Comparison of ENCODE assay signal across 24 mouse cellular contexts in genomic region chr4:81453806-81454205, GRCm38 (mm10). TPM values are rescaled to one million over a fixed set of nuclear protein-coding genes. Genes with fewer than 3 reads are reported as not detected.
DNase-seq lines count a peak whose midpoint lies in the region; ATAC-seq and TF ChIP-seq lines count a peak whose summit lies in the region.
"Had no signal": no experiment of that assay in that cellular context is flagged by ENCODE, and none has a peak within 500 bp of the region (broad histone marks: within the 10 kb centered on the region; RNA-seq: fewer than 3 reads in every experiment).

No protein-coding gene starts in this region.

- WGBS in lung, embryonic 14.5 days: 44% methylated on average over 3 of the region's 3 CpGs

- TF ChIP-seq CTCF in lung, embryonic 14.5 days (IDR thresholded peaks at IDR 0.05; ENCODE audit: low read depth): no peak

- H3K36me3 ChIP-seq in lung, embryonic 14.5 days (ENCODE audit: insufficient read depth): no peaks in the 10 kb centered on the region
- H3K36me3 ChIP-seq: embryonic facial prominence, embryonic 10.5 days; embryonic facial prominence, embryonic 12.5 days; forebrain, embryonic 15.5 days; G1E had no signal

- ATAC-seq in lung, embryonic 14.5 days (ENCODE audit: insufficient read depth): no peak
- ATAC-seq: activated CD4-positive, CD25-positive, alpha-beta regulatory T cell, adult 4 months; CD4-positive, CD25-positive, alpha-beta regulatory T cell, adult 4 months; forebrain, embryonic 13.5 days; forebrain, embryonic 15.5 days; forebrain, postnatal 0 days; Patski had no signal

- no peaks in the 10 kb centered on the region for H3K27me3 ChIP-seq in lung, embryonic 14.5 days (ENCODE audit: insufficient read depth, low read length)
- H3K27me3 ChIP-seq: CH12.LX; embryonic facial prominence, embryonic 12.5 days; forebrain, embryonic 13.5 days; forebrain, embryonic 15.5 days; Patski had no signal

- no peaks in the 10 kb centered on the region for H3K9me3 ChIP-seq in lung, embryonic 14.5 days (ENCODE audit: low read depth, low read length)
- H3K9me3 ChIP-seq: embryonic facial prominence, embryonic 10.5 days; embryonic facial prominence, embryonic 12.5 days; forebrain, embryonic 13.5 days; forebrain, embryonic 15.5 days had no signal

- no peaks in the 10 kb centered on the region for H3K4me1 ChIP-seq in lung, embryonic 14.5 days (ENCODE audit: insufficient read depth)
- H3K4me1 ChIP-seq: forebrain, embryonic 13.5 days; forebrain, embryonic 15.5 days had no signal

- no peak overlapping the region for H3K9ac ChIP-seq in lung, embryonic 14.5 days
- H3K9ac ChIP-seq: embryonic facial prominence, embryonic 12.5 days; forebrain, embryonic 13.5 days; forebrain, embryonic 15.5 days; forebrain, postnatal 0 days had no signal

- H3K27ac ChIP-seq in lung, embryonic 14.5 days (ENCODE audit: low read depth): no peak overlapping the region
- H3K27ac ChIP-seq: embryonic facial prominence, embryonic 10.5 days; embryonic facial prominence, embryonic 12.5 days; forebrain, embryonic 13.5 days; forebrain, embryonic 15.5 days had no signal

- no peak overlapping the region for H3K4me3 ChIP-seq in lung, embryonic 14.5 days (ENCODE audit: low read depth, low read length)
- H3K4me3 ChIP-seq: embryonic facial prominence, embryonic 10.5 days; embryonic facial prominence, embryonic 12.5 days; forebrain, embryonic 13.5 days; forebrain, embryonic 15.5 days had no signal

- DNase-seq in adrenal gland, adult (ENCODE audit: inconsistent age in 2 of 2, low spot score in 1 of 2): peak; percentile 48 to 87
- no peak for DNase-seq in adrenal gland, postnatal 4 days (ENCODE audit: low spot score in 2 of 2)
- DNase-seq in adrenal gland, adult 8-10 months: peak; percentile 37
- DNase-seq in adrenal gland, adult 18-20 months (ENCODE audit: low spot score in 2 of 2): no peak
- DNase-seq in lung, embryonic 14.5 days: peak; percentile 27
- DNase-seq in lung, postnatal 10 days: no peak
- peak; percentile 48 for DNase-seq in adrenal gland, postnatal 10 days
- DNase-seq in urinary bladder, postnatal 14 days (ENCODE audit: low spot score): no peak
- DNase-seq: B cell, adult 2 months; cerebellum, adult 11-12 months; cerebellum, adult 2 months; cerebellum, adult 9-10 months; cerebellum, postnatal 10 days; cerebellum, postnatal 25 days; forebrain, postnatal 0 days had no signal

- H3K4me2 ChIP-seq in lung, embryonic 14.5 days: no peak overlapping the region
- H3K4me2 ChIP-seq: embryonic facial prominence, embryonic 12.5 days; forebrain, embryonic 13.5 days; forebrain, embryonic 15.5 days had no signal

RNA-seq across cellular contexts. Expression of gene Mpdz, which starts 11.2 kb away (rescaled TPM):
- total RNA-seq in adrenal gland, postnatal 4 days (2021): 100 to 1,000 TPM; 103 to 113 TPM
- 100 to 1,000 TPM; 111 to 177 (median 141) TPM for total RNA-seq in adrenal gland, adult 8-10 months (2022)
- 100 to 1,000 TPM in 1 of 2 experiments, 10 to 100 TPM in 1; 95.3 to 103 TPM for total RNA-seq in adrenal gland, adult 18-20 months (2021)
- 45.1 and 52.1 TPM in 2 replicates for polyA plus RNA-seq in lung, embryonic 14.5 days (2014; fragmentation: Nextera tagmentation; extraction: Ambion mirVana)
- 10 to 100 TPM; 57.2 to 88.0 TPM for total RNA-seq in adrenal gland, postnatal 10 days (2021)
- total RNA-seq: CH12.LX had no signal
- polyA plus RNA-seq: G1E had no signal

Comparison
In these comparisons a context has a peak if more than half of its experiments do, and no peak if none do; other contexts are left out.
1. DNase-seq: peak in adrenal gland, adult (2 of 2), adrenal gland, adult 8-10 months (single experiment), lung, embryonic 14.5 days (single experiment) and adrenal gland, postnatal 10 days (single experiment); none in adrenal gland, postnatal 4 days (0 of 2), adrenal gland, adult 18-20 months (0 of 2), lung, postnatal 10 days (single experiment) and urinary bladder, postnatal 14 days (single experiment).